Mouse (Mus musculus) stomach, postnatal 0 days (tissue): Measurements from ENCODE around the gene Tat.

Source experiments
- CTCF ChIP-seq: IDR thresholded peaks from 2 replicates; pipeline ENCODE4 v1.5.1; 2016; ENCODE audit warnings: antibody characterized with exemption, low read depth, mild to moderate bottlenecking, moderate library complexity
- EP300 ChIP-seq: optimal IDR thresholded peaks from 2 replicates; pipeline ENCODE3; 2016; ENCODE audit warnings: antibody characterized with exemption

DNA sequence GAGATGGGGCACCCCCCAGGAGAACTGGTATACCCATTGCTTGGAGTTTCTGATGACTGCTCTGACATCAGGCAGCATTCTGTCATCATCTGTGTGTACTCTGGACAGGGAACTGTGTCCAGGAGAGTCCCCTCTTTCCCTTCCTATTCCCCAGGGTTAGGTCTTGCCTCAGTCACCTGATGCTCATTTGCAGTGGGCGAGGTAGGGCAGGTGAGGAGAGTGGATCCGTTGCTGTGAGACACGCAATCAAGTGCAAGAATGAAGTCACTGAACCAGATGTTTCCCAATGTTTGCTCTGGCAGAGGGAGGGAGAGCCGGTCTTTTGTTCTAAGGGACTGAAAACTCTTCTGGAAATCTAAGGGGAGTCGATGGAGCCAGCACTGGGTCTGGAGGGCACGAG is 10.9 kb upstream of the Tat start:
- TF ChIP-seq EP300: no peak
- TF ChIP-seq CTCF: no peak
